Mouse (Mus musculus): ENCODE measurements around the gene Pglyrp3. TPM values are rescaled to one million over a fixed set of nuclear protein-coding genes. Genes with fewer than 3 reads are reported as not detected.
"Not testable (repeated sequence)": the region's sequence is repeated elsewhere in the genome, so short reads cannot be mapped to it uniquely, and the experiment has no call there.

Gene Pglyrp3
- polyA plus RNA-seq (2012; rRNA removed), result 0.15 TPM in 1 of 2 replicates, not detected in the other

GRCm38 (mm10) chr3:92014283-92014682 is at the start of gene Pglyrp3:
Gene Pglyrp3, plus strand, starts transcription at chr3:92014583.
- H3K27me3 ChIP-seq (ENCODE audit: control insufficient read depth, insufficient read depth, low read length), result no peaks in the 10 kb centered on the region
- no peaks in the 10 kb centered on the region for H3K36me3 ChIP-seq (ENCODE audit: control insufficient read depth, insufficient read depth, low read length)
- H3K4me1 ChIP-seq (replicated peaks; ENCODE audit: control insufficient read depth, insufficient read depth, low read length), result no peaks in the 10 kb centered on the region
- no peak within 1 kb of the TSS for H3K27ac ChIP-seq (ENCODE audit: control insufficient read depth, insufficient read depth, low read length)
- DNase-seq, result no peak
- TF ChIP-seq POLR2A (IDR thresholded peaks at IDR 0.05; ENCODE audit: control insufficient read depth, extremely low read depth, insufficient read depth, low read length, poor library complexity), result no peak
- TF ChIP-seq CTCF (IDR thresholded peaks at IDR 0.05; ENCODE audit: borderline replicate concordance, control insufficient read depth, extremely low read depth, insufficient read depth, low read length, poor library complexity), result no peak
- 82% methylated on average over 1 of the region's 1 CpGs for WGBS
- no peak within 1 kb of the TSS for H3K4me3 ChIP-seq (ENCODE audit: control insufficient read depth, insufficient read depth, low read length)

- Histone ChIP-seq H3K27me3 (ENCODE audit: control insufficient read depth, insufficient read depth, low read length) (no peaks in the 10 kb centered on the region), H3K27ac (ENCODE audit: control insufficient read depth, insufficient read depth, low read length) (no peak overlapping the region), H3K4me1 (replicated peaks; ENCODE audit: control insufficient read depth, insufficient read depth, low read length) (no peaks in the 10 kb centered on the region), H3K4me3 (ENCODE audit: control insufficient read depth, insufficient read depth, low read length) (no peak overlapping the region), H3K36me3 (ENCODE audit: control insufficient read depth, insufficient read depth, low read length) (no peaks in the 10 kb centered on the region)
- DNase-seq, result no peak
- 93% methylated on average over 1 of the region's 1 CpGs for WGBS
- no peak for TF ChIP-seq CTCF (IDR thresholded peaks at IDR 0.05; ENCODE audit: borderline replicate concordance, control insufficient read depth, extremely low read depth, insufficient read depth, low read length, poor library complexity)
- TF ChIP-seq POLR2A (IDR thresholded peaks at IDR 0.05; ENCODE audit: control insufficient read depth, extremely low read depth, insufficient read depth, low read length, poor library complexity), result no peak
Observed at GRCm38 (mm10) chr3:92011001-92011400, 3.4 kb upstream of the Pglyrp3 start.

- H3K4me1 ChIP-seq (replicated peaks; ENCODE audit: control insufficient read depth, insufficient read depth, low read length); H3K4me3 ChIP-seq (ENCODE audit: control insufficient read depth, insufficient read depth, low read length); H3K27me3 ChIP-seq (ENCODE audit: control insufficient read depth, insufficient read depth, low read length); H3K36me3 ChIP-seq (ENCODE audit: control insufficient read depth, insufficient read depth, low read length); H3K27ac ChIP-seq (ENCODE audit: control insufficient read depth, insufficient read depth, low read length); DNase-seq: not testable (repeated sequence)
- WGBS, result 65% methylated on average over 24 of the region's 24 CpGs
Observed at GRCm38 (mm10) chr3:92024541-92024940, 10.2 kb downstream of the Pglyrp3 start.

- TF ChIP-seq CTCF (IDR thresholded peaks at IDR 0.05; ENCODE audit: borderline replicate concordance, control insufficient read depth, extremely low read depth, insufficient read depth, low read length, poor library complexity), result no peak
- no peak for TF ChIP-seq POLR2A (IDR thresholded peaks at IDR 0.05; ENCODE audit: control insufficient read depth, extremely low read depth, insufficient read depth, low read length, poor library complexity)
- DNase-seq, result no peak
- 53% methylated on average over 2 of the region's 2 CpGs for WGBS
- Histone ChIP-seq H3K27ac (ENCODE audit: control insufficient read depth, insufficient read depth, low read length) (no peak overlapping the region), H3K36me3 (ENCODE audit: control insufficient read depth, insufficient read depth, low read length) (no peaks in the 10 kb centered on the region), H3K27me3 (ENCODE audit: control insufficient read depth, insufficient read depth, low read length) (no peaks in the 10 kb centered on the region), H3K4me1 (replicated peaks; ENCODE audit: control insufficient read depth, insufficient read depth, low read length) (no peaks in the 10 kb centered on the region), H3K4me3 (ENCODE audit: control insufficient read depth, insufficient read depth, low read length) (no peak overlapping the region)
Observed at GRCm38 (mm10) chr3:92033203-92033602, 18.8 kb downstream of the Pglyrp3 start.

- H3K27ac ChIP-seq (ENCODE audit: control insufficient read depth, insufficient read depth, low read length), result no peak overlapping the region
- H3K4me3 ChIP-seq (ENCODE audit: control insufficient read depth, insufficient read depth, low read length), result no peak overlapping the region
- H3K27me3 ChIP-seq (ENCODE audit: control insufficient read depth, insufficient read depth, low read length), result no peaks in the 10 kb centered on the region
- WGBS, result 52% methylated on average over 1 of the region's 1 CpGs
- TF ChIP-seq POLR2A (IDR thresholded peaks at IDR 0.05; ENCODE audit: control insufficient read depth, extremely low read depth, insufficient read depth, low read length, poor library complexity) (no peak), CTCF (IDR thresholded peaks at IDR 0.05; ENCODE audit: borderline replicate concordance, control insufficient read depth, extremely low read depth, insufficient read depth, low read length, poor library complexity) (no peak)
- no peaks in the 10 kb centered on the region for H3K4me1 ChIP-seq (replicated peaks; ENCODE audit: control insufficient read depth, insufficient read depth, low read length)
- H3K36me3 ChIP-seq (ENCODE audit: control insufficient read depth, insufficient read depth, low read length), result no peaks in the 10 kb centered on the region
- DNase-seq, result no peak
Observed at GRCm38 (mm10) chr3:92033892-92034291, 19.5 kb downstream of the Pglyrp3 start.

- 46% methylated on average over 6 of the region's 6 CpGs for WGBS
- no peaks in the 10 kb centered on the region for H3K27me3 ChIP-seq (ENCODE audit: control insufficient read depth, insufficient read depth, low read length)
- H3K4me1 ChIP-seq (replicated peaks; ENCODE audit: control insufficient read depth, insufficient read depth, low read length), result no peaks in the 10 kb centered on the region
- no peak overlapping the region for H3K4me3 ChIP-seq (ENCODE audit: control insufficient read depth, insufficient read depth, low read length)
- DNase-seq, result no peak
- no peak overlapping the region for H3K27ac ChIP-seq (ENCODE audit: control insufficient read depth, insufficient read depth, low read length)
- TF ChIP-seq POLR2A (IDR thresholded peaks at IDR 0.05; ENCODE audit: control insufficient read depth, extremely low read depth, insufficient read depth, low read length, poor library complexity) (no peak), CTCF (IDR thresholded peaks at IDR 0.05; ENCODE audit: borderline replicate concordance, control insufficient read depth, extremely low read depth, insufficient read depth, low read length, poor library complexity) (no peak)
- no peaks in the 10 kb centered on the region for H3K36me3 ChIP-seq (ENCODE audit: control insufficient read depth, insufficient read depth, low read length)
Observed at GRCm38 (mm10) chr3:92050382-92051054, 36.1 kb downstream of the Pglyrp3 start.
